Mouse (Mus musculus): ENCODE results near the gene Tcl1b2.
"Not testable (repeated sequence)": the region's sequence is repeated elsewhere in the genome, so short reads cannot be mapped to it uniquely, and the experiment has no call there.

DNA sequence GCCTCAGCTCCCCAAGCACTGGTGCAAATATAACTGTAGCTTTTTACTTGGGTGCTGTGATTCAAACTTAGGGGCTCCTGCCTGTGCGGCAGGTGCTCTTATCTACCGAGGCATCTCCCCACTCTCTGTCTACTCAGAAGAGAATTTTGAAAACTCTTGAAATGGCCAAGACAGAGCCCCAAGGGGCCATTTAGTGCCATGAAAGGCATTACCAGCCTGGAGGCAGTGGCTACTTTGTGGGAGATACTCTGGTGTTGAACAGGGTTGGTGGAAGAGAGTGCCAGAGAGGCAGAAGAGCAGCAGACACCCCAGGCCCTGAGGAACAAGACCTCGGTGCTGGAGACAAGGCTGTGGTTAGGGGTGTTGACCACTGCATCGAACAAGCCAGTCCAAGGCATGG is 11.0 kb upstream of the Tcl1b2 start:
- TF ChIP-seq RCOR1, ZKSCAN1 (IDR thresholded peaks at IDR 0.05; ENCODE audit: low read depth, low read length): not testable (repeated sequence)

All from MEL (cell line).